Mouse (Mus musculus) erythroblast, embryonic 14.5 days (primary cell): Measurements from ENCODE around the gene Kcnj10.

Experiments used
- GATA1 ChIP-seq: IDR thresholded peaks from 2 replicates; pipeline ENCODE4 v1.6.1; 2012; ENCODE audit warnings: low read length, inconsistent platforms, mixed read lengths
- TAL1 ChIP-seq: IDR thresholded peaks from 3 replicates; pipeline ENCODE4 v1.6.1; 2012; ENCODE audit warnings: low read length, inconsistent platforms, mixed read lengths

GRCm38 (mm10) chr1:172327206-172328001, 13.6 kb upstream of the Kcnj10 start:
- TF ChIP-seq GATA1: no peak
- TF ChIP-seq TAL1: no peak
